Mouse (Mus musculus) R1 (cell line): ENCODE data around the gene Mmp11.

Experiments used
- DNase-seq: peaks from one replicate; pipeline ENCODE4 v3.0.0-alpha.2; 2018; ENCODE audit warnings: low read depth, low spot score

The Mmp11 gene

DNA sequence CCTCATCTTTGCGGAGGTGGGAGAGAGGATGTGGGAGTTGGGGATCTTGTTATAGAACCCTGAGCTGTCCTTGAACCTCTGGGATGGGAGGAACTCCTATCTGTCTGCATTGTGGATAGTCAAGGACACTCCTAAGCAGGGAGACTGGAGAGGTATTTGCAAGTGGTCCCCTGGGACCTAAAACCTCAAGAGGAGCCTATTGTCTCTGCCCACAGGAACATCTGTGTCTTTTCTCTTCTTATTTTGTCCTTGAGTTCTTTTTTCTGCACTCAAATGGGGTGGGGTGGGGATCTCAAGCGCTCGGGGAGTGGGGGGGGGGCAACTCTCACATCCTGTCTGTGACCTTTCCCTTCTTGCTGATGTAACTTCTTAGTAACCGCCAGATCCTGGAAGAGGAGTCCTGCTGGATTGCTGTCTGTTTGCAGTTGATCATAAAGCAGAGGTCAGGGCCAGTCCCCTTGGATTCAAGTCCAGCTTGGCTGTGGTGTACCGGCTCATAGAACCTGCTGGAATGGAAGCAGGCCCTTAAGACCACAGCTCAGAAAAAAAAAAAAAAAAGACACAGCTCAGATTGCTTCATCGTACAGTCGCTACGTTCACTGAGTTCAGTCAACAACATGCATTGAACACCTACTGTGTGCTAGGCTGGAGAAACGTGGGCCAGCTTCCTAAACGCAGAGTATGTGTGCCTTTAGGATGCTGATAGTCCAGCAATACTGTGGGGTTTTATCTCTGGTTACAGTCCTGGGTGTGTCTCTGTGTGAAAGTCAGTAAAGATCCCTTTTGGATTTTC, 1.8 kb upstream of the Mmp11 start:
- peak; percentile 99 for DNase-seq

DNA sequence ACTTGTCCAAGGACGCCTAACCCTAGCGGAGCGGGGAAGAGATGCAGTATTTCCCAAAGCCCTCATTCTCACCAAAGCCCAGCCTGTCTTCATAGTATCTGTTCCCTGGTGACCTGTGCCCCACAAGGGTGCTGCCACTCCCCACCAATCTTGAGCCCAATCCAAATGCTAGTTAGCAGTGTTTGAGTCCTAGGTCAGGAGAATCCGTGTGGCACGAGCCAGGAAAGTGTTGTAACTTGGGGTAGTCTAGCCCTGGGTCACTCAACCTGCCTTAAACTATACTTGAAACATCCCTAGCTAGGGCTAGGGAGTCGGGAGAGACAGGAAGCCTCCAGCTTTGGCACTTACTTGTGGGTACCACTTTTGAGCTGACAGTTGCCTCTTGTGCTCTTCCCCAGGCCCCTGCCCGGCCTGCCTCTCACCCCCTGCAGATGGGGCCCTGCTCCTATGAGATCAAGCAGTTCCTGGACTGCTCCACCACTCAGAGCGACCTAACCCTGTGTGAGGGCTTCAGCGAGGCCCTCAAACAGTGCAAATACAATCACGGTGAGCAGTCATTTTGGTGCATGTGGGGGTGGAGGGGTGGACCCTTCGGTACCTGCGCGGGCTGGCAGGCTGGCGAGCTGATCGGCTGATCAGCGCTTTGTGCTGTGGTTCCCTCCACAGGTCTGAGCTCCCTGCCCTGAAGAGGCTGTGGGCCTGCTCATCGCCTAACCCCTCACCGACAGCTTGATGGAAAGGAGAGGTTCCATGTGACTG, 792 bp upstream of the Mmp11 start:
- peak; percentile 83 for DNase-seq

DNA sequence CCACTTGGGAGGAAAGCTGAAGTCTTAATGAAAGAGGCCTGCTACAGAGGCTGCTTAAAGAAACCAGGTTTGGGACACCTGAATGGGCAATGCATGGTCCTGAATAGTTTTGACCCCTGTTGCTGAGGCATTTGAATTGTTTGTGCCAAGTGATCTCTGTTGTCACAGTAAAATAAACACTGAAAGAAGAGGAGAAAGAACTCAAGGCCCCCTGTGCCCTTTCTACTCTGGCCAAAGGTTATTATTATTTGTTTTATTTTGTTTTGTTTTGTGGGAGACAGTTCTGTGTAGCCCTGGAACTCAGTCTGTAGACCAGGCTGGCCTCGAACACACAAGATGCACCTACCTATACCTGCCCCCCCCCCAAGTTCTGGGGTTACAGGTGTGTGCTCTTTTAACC, 1.3 kb downstream of the Mmp11 start:
- DNase-seq = no peak

- DNase-seq = peak; percentile 52
Measured at GRCm38 (mm10) chr10:75932891-75933290, 3.4 kb downstream of the Mmp11 start, which contains the start of gene Chchd10. Gene Chchd10 (plus strand): TSS chr10:75933130.

DNA sequence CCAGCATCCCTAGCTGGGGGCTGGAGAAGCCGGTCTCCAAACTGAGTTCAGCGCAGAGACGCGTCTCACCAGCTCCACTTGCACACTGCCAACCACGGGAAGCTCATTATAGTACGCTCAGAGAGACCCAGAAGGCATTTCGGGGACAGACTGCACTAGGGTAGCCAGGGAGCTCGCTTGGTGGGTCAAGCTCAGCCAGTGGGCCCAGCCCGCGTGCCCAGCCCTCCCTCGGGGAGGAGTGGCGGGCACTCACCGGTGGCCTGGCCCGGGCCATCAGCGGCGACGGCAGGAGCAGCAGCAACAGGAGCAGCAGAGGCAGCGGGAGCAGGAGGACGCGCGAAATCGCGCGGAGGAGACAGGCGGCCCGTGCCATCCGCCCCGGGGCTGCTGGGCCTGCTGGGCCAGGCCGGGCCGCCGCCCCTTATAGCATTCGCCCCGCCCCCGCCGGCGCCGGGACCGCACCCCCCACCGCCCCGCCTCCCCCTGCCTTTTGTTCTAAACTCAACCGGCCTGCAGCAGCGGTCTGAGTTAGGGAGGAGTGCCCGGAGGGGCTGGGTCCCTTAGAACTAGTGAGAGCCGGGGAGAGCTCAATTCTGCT, 4.1 kb downstream of the Mmp11 start:
- peak; percentile 86 for DNase-seq

GRCm38 (mm10) chr10:75931311-75931710, 5.0 kb downstream of the Mmp11 start:
- DNase-seq = no peak

GRCm38 (mm10) chr10:75930304-75930703, 6.0 kb downstream of the Mmp11 start:
- no peak for DNase-seq

GRCm38 (mm10) chr10:75926396-75926795, 9.9 kb downstream of the Mmp11 start:
- DNase-seq = no peak

- no peak for DNase-seq
Measured at GRCm38 (mm10) chr10:75924324-75924723, 12.0 kb downstream of the Mmp11 start.

DNA sequence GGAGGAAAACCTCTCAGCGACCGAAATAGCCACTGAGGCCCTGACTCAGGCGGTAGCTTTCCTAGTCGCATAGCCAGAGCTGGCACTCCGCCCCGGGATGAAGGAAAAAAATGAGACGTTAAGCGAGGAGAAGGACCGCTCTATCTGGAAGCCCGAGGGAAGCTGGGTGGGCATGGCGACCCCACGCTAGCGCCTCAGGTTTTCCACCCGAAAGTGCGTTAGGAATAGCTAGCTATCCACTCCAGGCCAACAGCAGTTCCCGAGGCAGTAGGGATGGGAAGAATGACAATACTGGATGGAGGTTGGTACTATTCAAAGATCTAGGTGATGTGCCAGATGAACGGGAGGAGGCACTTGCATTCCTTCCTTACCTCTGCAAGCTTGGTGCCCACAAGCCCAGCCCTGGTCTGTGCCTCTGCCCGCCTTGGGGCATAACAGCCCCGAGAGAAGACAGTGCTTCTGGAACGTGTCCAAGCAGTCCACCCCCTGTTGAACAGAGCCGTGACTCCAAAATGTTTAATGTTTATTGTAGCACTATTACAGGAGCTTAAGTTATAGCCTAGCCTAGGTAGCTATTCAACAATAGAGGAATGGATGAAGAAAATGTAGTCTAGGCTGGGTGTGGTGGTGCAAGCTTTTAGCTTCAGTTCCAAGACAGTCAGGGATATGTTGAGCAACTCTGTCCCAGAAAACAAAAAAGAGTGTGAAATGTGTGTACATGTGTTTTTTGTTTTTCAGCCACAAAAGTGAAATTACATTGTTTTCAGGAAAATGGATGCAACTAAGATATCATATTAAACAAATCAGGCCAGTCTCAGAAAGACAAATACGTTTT, 14.4 kb downstream of the Mmp11 start:
- DNase-seq = no peak

- DNase-seq = peak; percentile 94
Measured at GRCm38 (mm10) chr10:75921026-75921725, 15.1 kb downstream of the Mmp11 start, which contains the start of gene Smarcb1. Gene Smarcb1 (minus strand): TSS chr10:75921617.

GRCm38 (mm10) chr10:75919026-75919425, 17.3 kb downstream of the Mmp11 start:
- DNase-seq = no peak

- DNase-seq = no peak
Measured at GRCm38 (mm10) chr10:75916840-75917239, 19.5 kb downstream of the Mmp11 start.

DNA sequence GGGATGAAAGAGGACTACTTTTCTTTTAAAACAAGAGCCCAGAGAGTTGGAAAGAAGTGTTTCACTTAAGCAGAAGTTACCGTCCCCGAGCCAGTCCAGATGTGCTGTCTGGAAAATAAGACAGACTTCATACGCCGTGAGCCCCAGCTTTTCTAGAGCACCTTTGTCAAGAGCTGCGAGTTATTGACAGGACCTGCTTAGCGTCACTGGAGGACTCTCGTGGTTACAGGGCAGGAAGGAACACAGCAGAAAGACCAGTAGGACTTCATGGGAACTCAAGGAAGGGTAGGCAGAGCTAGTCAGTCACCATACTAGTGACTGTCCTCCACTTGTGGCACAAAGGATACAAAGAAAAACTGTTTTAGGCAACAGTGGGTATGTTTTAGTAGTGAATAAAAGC, 20.7 kb downstream of the Mmp11 start:
- no peak for DNase-seq

DNA sequence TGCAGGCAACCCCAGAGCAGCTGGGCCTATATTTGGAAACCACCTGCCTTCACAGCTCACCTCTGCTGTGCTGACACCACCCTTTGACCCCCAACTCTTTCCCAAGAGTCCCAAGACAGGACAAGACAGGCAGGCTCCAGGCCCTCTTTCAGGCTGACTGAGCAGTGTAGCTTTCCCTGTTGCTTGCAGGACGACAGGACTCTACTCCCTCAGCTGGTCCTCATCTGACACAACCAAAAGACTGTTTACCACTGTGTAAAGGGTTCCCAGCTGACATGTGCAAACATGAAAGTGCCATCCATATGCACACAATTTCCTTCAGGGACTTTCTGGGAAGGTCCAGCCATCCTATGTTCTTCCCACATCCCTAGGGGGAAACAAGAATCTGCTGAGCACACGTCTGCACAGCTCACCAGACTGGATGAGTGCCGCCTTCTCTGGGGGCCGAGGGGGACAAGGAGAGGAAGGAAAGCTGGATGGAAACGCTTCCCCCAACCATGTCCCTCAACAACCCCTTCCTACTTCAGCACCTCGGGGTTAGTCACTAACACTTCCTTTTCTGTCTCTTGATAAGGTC, 23.2 kb downstream of the Mmp11 start:
- DNase-seq = no peak

- no peak for DNase-seq
Measured at GRCm38 (mm10) chr10:75910698-75911097, 25.6 kb downstream of the Mmp11 start.

- DNase-seq = no peak
Measured at GRCm38 (mm10) chr10:75906882-75907281, 29.4 kb downstream of the Mmp11 start.

DNA sequence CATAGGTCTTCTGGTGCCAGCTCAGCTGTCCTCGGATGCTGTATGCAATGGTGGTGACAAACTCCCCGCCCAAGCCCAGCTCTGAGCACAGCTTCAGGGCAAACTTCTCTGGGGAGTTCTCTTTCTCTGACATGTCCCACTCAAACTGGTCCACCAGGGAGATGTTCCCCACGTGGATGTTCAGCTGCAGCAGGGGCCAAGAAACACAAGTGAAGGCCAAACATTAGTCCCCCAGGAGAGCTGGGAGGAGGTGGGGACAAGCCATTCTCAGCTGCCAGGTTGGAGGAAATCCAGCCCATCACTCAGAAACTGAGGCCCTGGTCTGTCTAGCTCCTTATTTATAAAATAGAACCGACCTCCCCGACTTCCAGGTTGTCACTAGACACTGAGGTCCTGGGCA, 31.9 kb downstream of the Mmp11 start:
- no peak for DNase-seq

GRCm38 (mm10) chr10:75898846-75899245, 37.5 kb downstream of the Mmp11 start:
- no peak for DNase-seq

DNA sequence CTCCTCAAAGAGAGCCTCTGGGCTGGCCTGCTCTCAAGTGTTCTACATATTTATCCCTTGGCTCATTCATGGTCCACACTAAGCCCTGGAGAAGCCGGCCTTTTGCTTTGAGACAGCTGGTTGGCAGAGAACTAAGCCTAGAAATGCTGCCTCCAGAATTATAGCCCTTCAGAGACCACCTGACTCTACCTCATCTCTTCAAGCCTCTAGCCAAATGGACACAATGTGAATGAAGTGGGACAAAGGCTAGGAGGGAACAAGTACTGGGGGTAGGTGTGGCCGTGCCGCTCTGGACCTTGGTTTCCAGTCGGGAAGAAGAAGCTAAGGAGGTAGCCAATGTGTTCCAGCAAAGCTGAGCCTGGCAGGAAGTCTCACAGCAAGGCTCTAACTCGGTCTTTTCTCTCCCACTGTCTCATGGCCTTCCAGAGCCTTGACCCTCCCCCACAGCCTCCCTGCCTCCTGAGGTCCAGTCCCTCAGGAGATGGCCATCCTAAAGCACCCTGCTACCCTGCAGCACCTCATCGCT, 38.2 kb downstream of the Mmp11 start:
- no peak for DNase-seq
